Mouse (Mus musculus) limb, embryonic 15.5 days (tissue): Measurements from ENCODE around the gene Sec14l5. TPM values are rescaled to one million over a fixed set of nuclear protein-coding genes. Genes with fewer than 3 reads are reported as not detected.
"Not testable (repeated sequence)": the region's sequence is repeated elsewhere in the genome, so short reads cannot be mapped to it uniquely, and the experiment has no call there.

Source experiments
- ATAC-seq: fragments of 200-750 bp; cut with Nextera tagmentation; 2 replicates; pipeline ENCODE4 v1.8.0; 2017; ENCODE audit warnings: low read depth, moderate TSS enrichment; ENCODE audit not compliant: insufficient number of reproducible peaks, low FRiP score, low TSS enrichment
- H3K27ac ChIP-seq: fragments of 300-500 bp; sonication (generic); 2 replicates; pipeline ENCODE4 v1.5.1; 2015; ENCODE audit warnings: moderate library complexity, mild to moderate bottlenecking, inconsistent platforms
- H3K27me3 ChIP-seq: fragments of 300-500 bp; sonication (generic); 2 replicates; pipeline ENCODE4 v1.6.1; 2015; ENCODE audit warnings: inconsistent platforms
- H3K36me3 ChIP-seq: fragments of 300-500 bp; sonication (generic); 2 replicates; pipeline ENCODE4 v1.6.1; 2015; ENCODE audit warnings: inconsistent platforms
- H3K4me1 ChIP-seq: fragments of 300-500 bp; sonication (generic); 2 replicates; pipeline ENCODE4 v1.6.1; 2015; ENCODE audit warnings: inconsistent platforms
- H3K4me2 ChIP-seq: fragments of 300-500 bp; sonication (generic); 2 replicates; pipeline ENCODE4 v1.6.1; 2015; ENCODE audit warnings: mild to moderate bottlenecking, inconsistent platforms
- H3K4me3 ChIP-seq: fragments of 300-500 bp; sonication (generic); 2 replicates; pipeline ENCODE4 v1.5.1; 2015; ENCODE audit warnings: mild to moderate bottlenecking, inconsistent platforms
- H3K9ac ChIP-seq: fragments of 300-500 bp; sonication (generic); 2 replicates; pipeline ENCODE4 v1.6.1; 2015; ENCODE audit warnings: inconsistent platforms
- H3K9me3 ChIP-seq: fragments of 300-500 bp; sonication (generic); 2 replicates; pipeline ENCODE4 v1.6.1; 2016; ENCODE audit warnings: inconsistent platforms
- WGBS: fragments of 180-500 bp; shearing (Covaris S2); methylation state at CpG from one replicate; pipeline ENCODE4 v1.1.7; 2015; 5-methylcytosine and 5-hydroxymethylcytosine counted together
- microRNA-seq: library from miRNA; unstranded; fragments of <30 nt; microRNA quantifications from one replicate; pipeline ENCODE4, GENCODE M21; 2016
- polyA plus RNA-seq: library from polyadenylated mRNA; unstranded; fragments of >200 nt; fragmentation: Nextera tagmentation; extraction: Ambion mirVana; gene quantifications from 2 replicates; pipeline ENCODE4 v1.2.1, GENCODE M21; 2015

The Sec14l5 gene
- polyA plus RNA-seq, 1 experiment from 2014 or later = 0.09 TPM

DNA sequence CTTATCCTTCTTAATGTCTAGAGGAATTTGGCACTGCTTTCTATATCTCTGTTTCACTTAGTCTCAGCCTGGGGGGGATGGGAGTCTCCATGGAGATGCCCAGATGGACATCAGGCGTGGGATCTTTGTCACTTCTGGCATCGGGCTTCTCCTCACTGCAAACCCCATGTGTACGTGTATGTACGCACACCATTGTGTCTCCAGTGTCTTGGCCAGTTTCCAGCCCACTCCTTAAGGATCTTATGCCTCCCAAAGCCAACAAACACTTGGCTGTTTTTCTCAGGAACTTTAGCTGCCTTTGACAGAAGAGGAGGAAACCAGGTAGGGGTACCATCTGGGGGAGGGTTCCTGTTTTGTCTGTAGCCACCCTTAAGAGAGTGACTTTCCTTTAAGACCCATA is 74.5 kb downstream of the Sec14l5 start:
- ATAC-seq = no peak
- H3K9ac ChIP-seq = no peak overlapping the region
- no peaks in the 10 kb centered on the region for H3K36me3 ChIP-seq
- no peak overlapping the region for H3K4me2 ChIP-seq
- H3K4me1 ChIP-seq = no peaks in the 10 kb centered on the region
- 0 out of 2 replicates have a peak, but pooled peaks cover 8% of the 10 kb centered on the region for H3K27me3 ChIP-seq
- H3K27ac ChIP-seq = no peak overlapping the region
- no peak overlapping the region for H3K4me3 ChIP-seq
- no peaks in the 10 kb centered on the region for H3K9me3 ChIP-seq
- 63% methylated on average over 4 of the region's 4 CpGs for WGBS

DNA sequence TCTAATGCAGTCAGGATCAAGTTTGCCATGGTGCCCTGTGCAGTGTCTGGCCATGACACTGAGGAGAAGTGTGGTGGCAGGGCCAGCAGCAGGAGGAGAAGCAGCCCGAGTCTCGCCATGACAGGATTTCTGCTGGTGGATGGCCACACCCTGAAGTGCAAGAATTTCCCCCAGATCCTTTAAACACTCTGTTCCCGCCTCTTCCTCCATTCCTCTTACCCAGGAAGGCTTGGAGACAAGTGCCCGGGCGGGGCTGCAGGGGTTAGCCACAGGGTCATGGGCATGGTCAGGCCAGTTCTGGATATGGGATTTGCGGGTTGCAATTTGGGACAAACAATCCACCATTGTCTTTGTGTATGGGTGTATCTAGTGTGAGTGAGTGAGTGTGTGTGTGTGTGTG is 75.2 kb downstream of the Sec14l5 start, which contains the start of gene AU021092:
AU021092 (minus strand) TSS at position 160 of the 400 bp plus-strand sequence.
- Histone ChIP-seq H3K9me3 (no peaks in the 10 kb centered on the region), H3K27me3 (0 out of 2 replicates have a peak, but pooled peaks cover 8% of the 10 kb centered on the region), H3K4me3 (no peak within 1 kb of the TSS), H3K27ac (no peak within 1 kb of the TSS), H3K36me3 (no peaks in the 10 kb centered on the region), H3K4me2 (no peak within 1 kb of the TSS), H3K4me1 (no peaks in the 10 kb centered on the region), H3K9ac (no peak within 1 kb of the TSS)
- no peak for ATAC-seq
- WGBS = 69% methylated on average over 6 of the region's 6 CpGs

DNA sequence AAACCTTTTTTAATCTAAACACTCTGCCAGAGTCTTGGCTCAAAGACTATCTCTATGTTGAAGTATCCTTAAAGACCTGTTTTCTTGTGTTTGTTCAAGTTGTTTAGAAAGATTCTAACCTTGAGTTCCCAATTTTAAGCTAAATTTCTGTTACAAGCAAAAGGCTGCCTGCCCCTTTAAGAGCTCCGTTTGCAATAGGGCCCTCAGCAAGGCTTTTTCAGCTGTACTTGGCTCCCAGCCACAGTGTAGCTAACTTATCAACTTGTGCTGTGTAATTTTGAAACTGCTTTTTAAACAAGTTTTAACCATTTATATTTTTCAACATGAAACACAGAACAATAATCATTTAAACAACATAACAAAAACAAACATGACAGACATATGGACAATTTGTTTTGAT is 79.6 kb downstream of the Sec14l5 start:
- H3K4me2 ChIP-seq, H3K4me3 ChIP-seq, H3K4me1 ChIP-seq, H3K27me3 ChIP-seq, ATAC-seq, H3K9ac ChIP-seq, H3K9me3 ChIP-seq, H3K36me3 ChIP-seq, H3K27ac ChIP-seq: not testable (repeated sequence)
- 0% methylated on average over 1 of the region's 1 CpGs for WGBS

GRCm38 (mm10) chr16:5227501-5227900 is 80.6 kb downstream of the Sec14l5 start:
- not testable (repeated sequence) for H3K27ac ChIP-seq, H3K9me3 ChIP-seq, H3K36me3 ChIP-seq, H3K4me1 ChIP-seq, H3K27me3 ChIP-seq, H3K4me3 ChIP-seq, H3K9ac ChIP-seq, H3K4me2 ChIP-seq, ATAC-seq
- WGBS = 80% methylated on average over 19 of the region's 19 CpGs

DNA sequence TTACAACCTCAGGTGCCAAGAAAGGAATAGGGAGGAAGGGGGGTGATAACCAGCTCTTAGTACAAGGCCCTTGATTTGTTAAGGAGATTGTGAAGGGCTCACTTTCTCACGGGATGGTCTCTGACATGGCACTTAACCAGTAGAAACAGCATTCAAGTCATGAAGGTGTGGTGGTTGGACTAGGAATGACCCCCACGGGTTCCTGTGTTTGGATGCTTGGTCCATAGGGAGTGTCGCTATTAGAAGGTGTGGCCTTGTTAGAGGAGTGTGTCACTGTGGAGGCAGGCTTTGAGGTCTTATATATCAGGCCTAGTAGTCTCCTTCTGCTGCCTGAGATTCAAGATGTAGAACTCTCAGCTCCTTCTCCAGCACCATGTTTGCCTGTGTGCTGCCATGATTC is 81.2 kb downstream of the Sec14l5 start:
- not testable (repeated sequence) for ATAC-seq, H3K4me3 ChIP-seq, H3K36me3 ChIP-seq, H3K27ac ChIP-seq, H3K27me3 ChIP-seq, H3K4me1 ChIP-seq, H3K9me3 ChIP-seq, H3K4me2 ChIP-seq, H3K9ac ChIP-seq
- 65% methylated on average over 3 of the region's 3 CpGs for WGBS

DNA sequence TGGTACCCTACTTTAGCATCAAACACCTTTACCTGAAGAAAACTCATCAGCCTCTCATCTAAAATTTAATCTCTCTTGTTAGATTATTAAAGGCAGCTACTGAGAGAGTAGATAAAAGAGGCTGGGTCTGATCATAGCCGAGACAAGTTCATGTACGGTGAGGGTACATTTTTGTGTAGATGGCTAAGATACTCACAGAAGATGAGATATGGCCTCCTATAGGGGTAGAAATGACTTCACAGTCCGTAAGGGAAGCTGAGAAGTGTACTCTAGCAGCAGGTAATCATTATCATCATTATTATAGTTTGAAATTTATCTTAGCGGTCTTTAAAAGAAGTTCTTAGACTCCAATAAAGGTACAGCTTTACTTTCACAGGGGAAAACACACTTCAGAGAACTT is 86.1 kb downstream of the Sec14l5 start:
- ATAC-seq = no peak

DNA sequence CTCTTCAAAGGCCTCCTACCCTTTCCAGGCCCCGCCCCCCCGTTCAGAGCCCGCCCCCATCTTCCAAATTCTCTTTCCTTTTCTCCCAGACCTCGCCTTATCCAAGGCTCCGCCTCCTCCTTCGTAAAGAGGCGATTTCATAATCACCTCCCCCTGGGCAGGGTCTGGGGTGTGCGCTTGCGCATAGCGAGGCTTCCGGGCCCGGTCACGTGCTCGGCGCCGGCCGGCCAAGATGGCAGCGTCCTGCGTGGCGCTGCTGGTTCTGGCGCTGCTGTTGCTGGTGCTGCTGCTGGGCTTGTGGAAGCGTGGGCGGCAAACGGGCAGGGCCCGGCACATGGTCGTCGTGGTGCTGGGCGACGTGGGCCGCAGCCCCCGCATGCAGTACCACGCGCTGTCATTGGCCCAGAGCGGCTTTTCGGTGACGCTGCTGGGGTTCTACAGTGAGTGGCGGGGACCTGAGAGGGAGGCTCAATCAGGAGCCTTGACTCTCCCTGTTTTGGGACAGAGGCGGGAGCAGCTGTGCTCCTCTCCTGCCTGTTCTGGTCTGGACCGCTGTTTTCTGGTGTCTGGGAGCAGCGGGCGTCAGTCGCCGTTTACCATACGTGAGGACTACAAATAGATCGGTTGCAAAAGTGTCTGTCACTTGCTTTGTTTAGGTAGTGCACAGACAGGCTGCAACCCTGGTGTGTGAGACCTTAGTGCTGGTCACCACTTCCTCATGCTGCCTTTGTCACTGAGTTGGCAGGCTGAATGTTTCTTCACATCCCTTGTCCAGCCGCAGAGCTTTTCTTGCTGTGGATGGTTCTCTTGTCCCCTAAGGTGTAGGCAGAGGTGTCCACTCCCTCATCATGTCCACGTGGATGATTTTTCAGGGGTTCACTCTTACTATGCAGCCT is 86.8 kb downstream of the Sec14l5 start, which contains the start of gene Alg1:
Alg1 (plus strand) TSS at position 204 of the 896 bp plus-strand sequence.
- H3K4me3 ChIP-seq = peak within 1 kb of the TSS; percentile 89
- peak within 1 kb of the TSS; percentile 78 for H3K4me2 ChIP-seq
- peak within 1 kb of the TSS; percentile 81 for H3K9ac ChIP-seq
- H3K27ac ChIP-seq = peak within 1 kb of the TSS; percentile 71
- peaks cover 12% of the 10 kb centered on the region for H3K4me1 ChIP-seq
- H3K9me3 ChIP-seq = no peaks in the 10 kb centered on the region
- 2% methylated on average over 47 of the region's 47 CpGs for WGBS
- H3K36me3 ChIP-seq = peaks cover 6% of the 10 kb centered on the region; the same call in 1 of the 2 replicates
- peak; percentile 94 for ATAC-seq
- no peaks in the 10 kb centered on the region for H3K27me3 ChIP-seq

More for the DNA sequence above, 86.1 kb downstream of the Sec14l5 start:
- Histone ChIP-seq H3K4me2 (peak overlapping the region; percentile 78), H3K36me3 (peaks cover 6% of the 10 kb centered on the region; the same call in 1 of the 2 replicates), H3K4me3 (peak overlapping the region; percentile 89), H3K9me3 (no peaks in the 10 kb centered on the region), H3K9ac (no peak overlapping the region), H3K4me1 (peaks cover 12% of the 10 kb centered on the region), H3K27me3 (no peaks in the 10 kb centered on the region), H3K27ac (no peak overlapping the region)
- 70% methylated on average over 4 of the region's 4 CpGs for WGBS

Small RNAs within 50 kb of the gene (microRNA-seq; reads per million reads assigned to microRNA genes)
- gene Gm23689 (not detected), gene Gm26095 (not detected), gene Mir6364 (not detected)

Other genes with a start within 250 kb of the Sec14l5 start
- gene Nudt16l1, start 208.3 kb upstream of the Sec14l5 start, polyA plus RNA-seq = 147 and 151 TPM in 2 replicates
- 63.2 and 67.3 TPM in 2 replicates for gene Anks3, start 182.9 kb upstream of the Sec14l5 start, polyA plus RNA-seq
- not detected in 2 replicates for gene Sept12, start 149.3 kb upstream of the Sec14l5 start, polyA plus RNA-seq
- gene Smim22, start 139.8 kb upstream of the Sec14l5 start, polyA plus RNA-seq = 5.3 and 5.8 TPM in 2 replicates
- 45.0 and 51.9 TPM in 2 replicates for gene Rogdi, start 133.6 kb upstream of the Sec14l5 start, polyA plus RNA-seq
- gene Glyr1, start 97.2 kb upstream of the Sec14l5 start, polyA plus RNA-seq = 127 and 132 TPM in 2 replicates
- 16.9 and 19.6 TPM in 2 replicates for gene Ubn1, start 97.1 kb upstream of the Sec14l5 start, polyA plus RNA-seq
- 72.6 and 79.3 TPM in 2 replicates for gene Ppl, start 14.7 kb upstream of the Sec14l5 start, polyA plus RNA-seq
- gene Nagpa, start 56.9 kb downstream of the Sec14l5 start, polyA plus RNA-seq = 21.3 and 21.9 TPM in 2 replicates
- 3.6 and 3.8 TPM in 2 replicates for gene AU021092, start 75.2 kb downstream of the Sec14l5 start, polyA plus RNA-seq
- gene Alg1, start 86.5 kb downstream of the Sec14l5 start, polyA plus RNA-seq = 34.4 and 39.3 TPM in 2 replicates
- gene Eef2kmt, start 108.9 kb downstream of the Sec14l5 start, polyA plus RNA-seq = 25.1 and 29.2 TPM in 2 replicates